Mouse (Mus musculus) embryonic fibroblast, embryonic 13.5 days (primary cell): ENCODE results near the gene Adk.

Experiments used
- CTCF ChIP-seq: IDR thresholded peaks from 2 replicates; pipeline ENCODE4 v1.5.1; 2011; ENCODE audit warnings: mild to moderate bottlenecking, control low read depth, low read length, moderate library complexity, borderline replicate concordance; ENCODE audit not compliant: insufficient read depth
- POLR2A ChIP-seq: IDR thresholded peaks from 2 replicates; pipeline ENCODE4 v1.6.1; 2011; ENCODE audit warnings: low read depth, mild to moderate bottlenecking, control low read depth, low read length, moderate library complexity

DNA sequence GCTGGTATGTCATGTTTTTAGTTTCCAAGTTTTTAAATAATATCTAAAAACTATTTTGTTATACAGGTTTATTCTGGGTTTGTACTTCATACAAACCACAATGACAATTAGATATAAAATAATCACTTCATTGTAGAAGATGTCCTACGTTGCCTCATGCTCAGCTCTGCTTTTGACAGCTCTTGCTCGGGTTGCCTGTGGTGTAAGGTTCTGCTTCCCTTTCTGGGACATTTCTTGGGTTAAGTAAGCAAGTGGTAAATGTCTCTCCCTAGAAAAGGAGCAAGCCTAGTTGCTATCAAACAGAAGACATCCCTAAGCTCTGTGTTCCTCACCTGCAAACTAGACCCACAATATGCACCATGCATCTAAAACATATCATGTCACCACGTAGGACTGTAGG, 140.4 kb downstream of the Adk start:
- TF ChIP-seq CTCF (no peak), POLR2A (no peak)
